Mouse (Mus musculus): ENCODE measurements around the gene Cdh4.
A peak's percentile ranks its signal among the peaks of the same experiment; 100 is the strongest.

Gene Cdh4

GRCm38 (mm10) chr2:179467839-179468445 lies 25.7 kb downstream of the Cdh4 start:
- DNase-seq (ENCODE audit: low spot score), result no peak

GRCm38 (mm10) chr2:179476622-179477021 lies 34.4 kb downstream of the Cdh4 start:
- DNase-seq (ENCODE audit: low spot score), result no peak

- DNase-seq (ENCODE audit: low spot score), result no peak
These were observed 38.6 kb downstream of the Cdh4 start for GRCm38 (mm10) chr2:179480800-179481200.

- DNase-seq (ENCODE audit: low spot score), result no peak
These were observed 39.1 kb downstream of the Cdh4 start for GRCm38 (mm10) chr2:179481363-179481762.

GRCm38 (mm10) chr2:179488526-179489139 lies 46.4 kb downstream of the Cdh4 start:
- DNase-seq (ENCODE audit: low spot score), result no peak

- DNase-seq (ENCODE audit: low spot score), result no peak
These were observed 49.7 kb downstream of the Cdh4 start for GRCm38 (mm10) chr2:179491891-179492290.

GRCm38 (mm10) chr2:179494276-179494675 lies 52.0 kb downstream of the Cdh4 start:
- DNase-seq (ENCODE audit: low spot score), result no peak

- DNase-seq (ENCODE audit: low spot score), result no peak
These were observed 68.2 kb downstream of the Cdh4 start for GRCm38 (mm10) chr2:179510439-179510838.

GRCm38 (mm10) chr2:179516559-179516958 lies 74.3 kb downstream of the Cdh4 start:
- no peak for DNase-seq (ENCODE audit: low spot score)

- DNase-seq (ENCODE audit: low spot score), result no peak
These were observed 76.3 kb downstream of the Cdh4 start for GRCm38 (mm10) chr2:179518456-179519032.

GRCm38 (mm10) chr2:179519161-179519560 lies 76.9 kb downstream of the Cdh4 start:
- DNase-seq (ENCODE audit: low spot score), result peak; percentile 32

GRCm38 (mm10) chr2:179519931-179520330 lies 77.7 kb downstream of the Cdh4 start:
- DNase-seq (ENCODE audit: low spot score), result no peak

- DNase-seq (ENCODE audit: low spot score), result no peak
These were observed 78.7 kb downstream of the Cdh4 start for GRCm38 (mm10) chr2:179520941-179521340.

GRCm38 (mm10) chr2:179521444-179521843 lies 79.2 kb downstream of the Cdh4 start:
- no peak for DNase-seq (ENCODE audit: low spot score)

GRCm38 (mm10) chr2:179522141-179522540 lies 79.9 kb downstream of the Cdh4 start:
- no peak for DNase-seq (ENCODE audit: low spot score)

- no peak for DNase-seq (ENCODE audit: low spot score)
These were observed 84.7 kb downstream of the Cdh4 start for GRCm38 (mm10) chr2:179526976-179527375.

- no peak for DNase-seq (ENCODE audit: low spot score)
These were observed 88.3 kb downstream of the Cdh4 start for GRCm38 (mm10) chr2:179530436-179531040.

GRCm38 (mm10) chr2:179533196-179533595 lies 91.0 kb downstream of the Cdh4 start:
- no peak for DNase-seq (ENCODE audit: low spot score)

GRCm38 (mm10) chr2:179533881-179534280 lies 91.7 kb downstream of the Cdh4 start:
- DNase-seq (ENCODE audit: low spot score), result no peak

GRCm38 (mm10) chr2:179535204-179535603 lies 93.0 kb downstream of the Cdh4 start:
- no peak for DNase-seq (ENCODE audit: low spot score)

- no peak for DNase-seq (ENCODE audit: low spot score)
These were observed 94.5 kb downstream of the Cdh4 start for GRCm38 (mm10) chr2:179536762-179537161.

GRCm38 (mm10) chr2:179537390-179537789 lies 95.2 kb downstream of the Cdh4 start:
- DNase-seq (ENCODE audit: low spot score), result peak; percentile 59

- no peak for DNase-seq (ENCODE audit: low spot score)
These were observed 95.7 kb downstream of the Cdh4 start for GRCm38 (mm10) chr2:179537800-179538450.
